Mouse (Mus musculus) cerebellum, postnatal 36 days (tissue): ENCODE data around the gene Tmbim7.

Source experiments
- DNase-seq, 2 experiments: peaks; one replicate each; pipeline ENCODE4 v3.0.0; 2021 to 2022; ENCODE audit warnings: mixed read lengths in 2 of 2

The Tmbim7 gene

DNA sequence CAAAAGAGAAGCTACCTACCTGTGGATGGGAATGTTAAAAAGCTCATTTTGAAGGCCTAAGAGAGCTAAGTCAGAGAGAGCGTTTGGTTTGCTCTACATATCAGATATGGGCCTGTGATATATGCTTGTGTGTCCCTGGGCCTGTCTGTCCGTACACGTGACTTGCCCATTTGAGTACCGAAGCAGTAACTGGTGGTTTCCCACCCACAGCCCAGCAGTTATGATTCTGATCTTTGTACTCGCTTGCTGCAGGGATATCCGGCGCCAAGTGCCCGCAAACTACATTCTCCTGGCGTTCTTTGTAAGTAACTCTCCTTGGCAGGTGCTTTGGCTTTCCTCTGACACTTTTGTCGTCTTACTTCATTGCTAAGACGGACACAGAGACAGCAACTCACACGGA, 15.6 kb downstream of the Tmbim7 start:
- DNase-seq, result no peak

GRCm38 (mm10) chr5:3669938-3670554, 19.1 kb downstream of the Tmbim7 start:
- no peak for DNase-seq

GRCm38 (mm10) chr5:3688298-3688697, 37.3 kb downstream of the Tmbim7 start:
- DNase-seq, result no peak

DNA sequence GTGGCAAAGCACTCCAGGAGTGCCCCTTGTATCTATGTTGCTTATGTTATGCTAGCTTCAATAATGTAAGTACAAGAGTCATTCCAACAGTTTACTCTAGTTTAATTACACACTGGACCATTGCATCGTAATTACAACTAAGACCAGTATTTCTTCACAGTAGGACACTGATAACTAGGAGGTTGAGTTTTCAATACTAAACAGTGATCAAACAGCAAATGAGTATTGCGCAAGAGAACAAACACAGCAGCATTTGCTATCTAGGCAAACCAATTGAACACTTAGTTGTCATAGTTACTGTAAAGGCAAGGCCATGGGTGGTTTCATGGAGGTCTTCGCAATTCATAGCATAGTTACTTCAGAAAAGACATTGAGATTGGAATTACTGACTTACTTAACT, 40.3 kb downstream of the Tmbim7 start:
- no peak for DNase-seq

DNA sequence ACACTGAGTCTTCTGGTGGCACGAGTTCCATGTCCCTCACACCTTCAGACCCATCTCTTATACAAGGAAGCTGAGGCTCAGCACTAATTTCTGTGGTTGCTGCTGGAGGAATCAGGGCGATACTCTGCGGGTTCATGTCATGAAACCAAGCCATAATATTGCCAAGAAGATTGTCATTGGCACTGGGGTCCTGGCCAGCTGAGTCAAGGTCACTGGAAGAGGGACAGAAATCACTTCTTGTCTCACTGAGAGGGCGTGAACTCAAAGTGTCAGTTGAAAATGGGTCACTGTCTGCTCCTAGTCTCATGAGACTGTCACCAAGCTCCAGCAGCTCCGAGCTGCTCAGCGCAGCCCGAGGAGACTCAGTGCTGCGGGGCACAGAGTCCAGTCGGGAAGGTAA, 42.0 kb downstream of the Tmbim7 start:
- DNase-seq, result no peak

DNA sequence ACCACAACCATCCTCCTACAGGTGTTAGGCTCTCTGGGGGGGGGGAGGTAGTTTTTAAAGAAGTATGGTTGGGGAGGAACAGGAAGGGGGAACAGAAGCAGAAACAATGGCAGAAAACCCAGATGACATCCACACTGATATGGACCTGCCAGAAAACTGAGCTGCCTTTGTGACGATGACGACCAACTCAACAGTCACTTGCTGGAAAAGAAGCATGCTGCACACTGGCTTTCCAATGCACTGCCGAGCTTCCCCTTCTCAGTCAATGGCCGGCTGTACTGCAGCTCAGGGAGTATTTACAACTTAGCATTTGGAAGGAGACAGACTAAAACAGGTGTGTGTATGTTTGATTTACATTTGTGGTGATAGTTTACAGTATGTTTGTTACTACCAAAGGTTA, 44.2 kb downstream of the Tmbim7 start:
- DNase-seq, result no peak

DNA sequence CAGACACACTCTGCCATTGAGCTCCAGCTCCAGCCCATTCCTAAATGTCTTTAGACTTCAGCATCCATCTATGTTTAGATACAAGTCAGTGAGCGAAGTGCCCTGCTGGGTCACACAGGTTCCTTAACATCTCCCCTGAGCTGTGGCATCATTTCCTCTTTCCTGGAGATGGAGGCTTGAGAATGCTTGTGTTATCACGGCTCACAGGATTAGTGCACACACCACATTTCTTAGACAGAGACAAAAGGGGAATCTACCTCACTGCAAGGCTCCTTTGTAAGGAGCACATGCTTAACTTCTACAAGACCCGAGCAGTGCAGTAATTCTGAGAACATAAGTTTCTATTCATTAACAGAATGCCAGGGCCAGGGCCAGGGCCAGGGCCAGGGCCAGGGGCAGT, 45.0 kb downstream of the Tmbim7 start:
- DNase-seq, result no peak

DNA sequence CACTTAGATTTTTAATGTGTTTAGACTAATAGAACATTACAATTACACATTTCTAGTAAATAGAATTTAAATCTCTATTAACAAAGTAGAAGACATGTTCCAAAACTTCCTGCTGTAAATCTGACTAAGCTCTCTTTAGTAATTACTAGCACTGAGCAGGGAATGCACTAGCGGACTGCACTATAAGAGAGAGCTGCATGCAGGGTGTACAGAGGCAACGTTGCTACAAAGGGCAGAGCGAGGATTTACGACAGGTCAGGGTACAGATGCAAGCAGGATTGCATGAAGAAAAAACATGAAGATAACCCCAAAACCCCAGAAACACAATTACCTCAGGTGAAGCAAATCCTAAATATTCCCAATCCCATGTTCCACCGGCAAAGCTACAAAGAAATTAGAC, 49.0 kb downstream of the Tmbim7 start:
- DNase-seq, result no peak

DNA sequence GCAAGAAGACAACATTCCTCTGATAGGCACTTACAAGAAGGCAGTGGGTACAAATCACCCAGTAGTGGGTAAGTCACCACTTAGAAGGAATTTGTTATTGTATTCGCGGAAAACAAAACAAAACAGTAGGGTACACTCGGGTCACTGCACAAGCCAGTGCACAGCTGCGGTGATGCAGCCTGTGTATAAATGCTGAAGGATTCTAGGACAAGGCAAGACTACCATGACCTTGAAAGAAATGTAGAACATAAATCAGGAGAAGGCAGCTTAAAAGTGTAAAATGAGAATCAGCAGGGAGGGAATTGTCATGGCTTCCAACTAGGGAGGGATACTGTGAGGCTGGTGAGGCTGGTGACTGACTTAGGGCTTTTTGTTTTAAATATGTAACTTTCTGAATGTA, 51.2 kb downstream of the Tmbim7 start:
- no peak for DNase-seq

DNA sequence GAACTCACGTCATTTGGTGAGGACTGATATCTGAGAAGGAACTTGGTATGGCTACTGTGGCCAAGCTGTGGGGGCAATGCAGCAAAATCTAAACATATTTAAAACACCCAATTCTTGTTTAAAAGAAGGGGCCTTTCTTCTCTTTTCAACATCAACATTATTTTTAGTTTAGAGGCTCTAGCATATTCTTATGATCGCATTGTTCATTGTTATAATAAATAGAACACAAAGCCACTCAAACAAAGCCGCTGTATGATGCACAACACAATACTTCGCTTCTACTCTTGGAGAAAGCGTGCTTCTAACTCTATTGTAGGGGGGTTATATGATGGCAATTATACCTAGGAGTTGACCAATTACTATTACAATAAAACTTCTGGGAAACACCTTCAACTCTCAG, 64.8 kb downstream of the Tmbim7 start:
- no peak for DNase-seq

- DNase-seq, result no peak
Measured at GRCm38 (mm10) chr5:3719371-3719770, 68.4 kb downstream of the Tmbim7 start.

DNA sequence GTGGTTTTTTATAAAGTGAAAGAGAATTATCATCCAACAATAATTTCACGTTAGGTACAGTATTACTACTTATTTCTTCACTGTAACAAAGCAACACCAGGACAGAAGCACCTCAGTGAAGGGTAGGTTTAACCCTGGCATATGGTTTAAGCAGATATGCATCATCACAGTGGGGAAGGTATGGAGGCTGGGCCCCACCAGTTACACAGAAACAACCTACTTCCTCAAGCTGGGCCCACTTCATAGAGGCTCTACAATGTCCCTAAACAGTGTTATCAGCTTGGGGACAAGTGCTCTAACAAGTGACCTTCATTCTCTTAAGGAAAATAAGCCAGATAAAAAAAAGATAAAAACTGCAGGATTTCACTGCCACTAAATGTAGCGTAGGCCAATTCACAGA, 71.9 kb downstream of the Tmbim7 start:
- no peak for DNase-seq

DNA sequence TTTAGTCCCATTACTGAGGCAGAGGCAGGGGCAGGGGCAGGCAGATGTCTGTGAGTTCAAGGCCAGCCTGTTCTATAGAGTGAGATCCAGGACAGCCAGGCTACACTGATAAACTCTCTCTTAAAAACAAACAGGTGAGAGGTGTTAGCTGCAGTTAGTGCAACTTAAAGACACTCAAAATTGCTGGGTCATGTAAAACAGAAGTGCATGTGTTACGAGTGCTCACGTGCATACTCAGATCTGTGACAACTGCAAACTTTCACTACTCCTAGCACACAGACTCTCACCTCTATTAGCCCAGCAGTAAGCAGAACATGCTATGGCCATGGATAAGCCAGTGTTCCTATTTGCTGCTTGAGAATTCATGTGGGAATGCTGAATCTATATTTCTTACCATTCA, 72.4 kb downstream of the Tmbim7 start:
- DNase-seq, result no peak

DNA sequence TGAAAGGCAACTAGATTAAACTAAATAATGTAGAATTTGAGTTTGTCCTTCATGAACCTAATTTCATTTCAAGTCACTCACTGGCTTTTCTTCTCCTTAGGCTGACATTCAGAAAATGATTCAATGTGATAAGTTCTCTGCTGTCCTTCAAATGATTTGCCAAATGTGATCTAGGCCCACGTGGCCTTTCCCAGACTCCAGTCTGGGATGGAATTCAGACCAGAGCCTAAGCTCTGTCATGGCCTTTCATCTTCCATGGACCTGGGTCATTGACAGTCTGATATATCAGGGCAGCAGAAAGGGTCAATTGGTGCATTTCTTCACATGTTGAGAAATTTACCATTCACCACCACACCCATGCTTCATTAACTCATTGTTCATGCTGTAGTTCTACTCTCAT, 74.5 kb downstream of the Tmbim7 start:
- no peak for DNase-seq

DNA sequence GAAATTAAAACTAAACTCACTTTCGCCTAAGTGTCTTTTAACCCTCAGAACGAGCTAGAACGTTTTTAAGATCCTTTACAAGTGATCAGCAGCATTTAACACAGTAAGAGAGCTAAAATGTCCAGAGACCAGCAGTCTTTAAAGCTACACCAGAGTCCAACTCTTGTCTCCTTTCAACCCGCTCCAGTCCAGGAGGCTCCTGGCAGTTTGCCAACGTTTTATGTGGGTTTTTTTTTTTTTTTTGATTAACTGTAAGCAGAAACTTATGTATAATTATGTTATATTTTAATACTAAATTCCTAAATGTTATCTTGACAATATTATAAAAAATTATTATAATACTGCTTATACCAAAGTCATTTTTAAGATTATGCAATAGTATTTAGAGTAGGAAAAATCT, 77.8 kb downstream of the Tmbim7 start:
- no peak for DNase-seq
